Mouse (Mus musculus): ENCODE measurements around the gene Wdr90. TPM values are rescaled to one million over a fixed set of nuclear protein-coding genes. Genes with fewer than 3 reads are reported as not detected.
A peak's percentile ranks its signal among the peaks of the same experiment; 100 is the strongest.

Gene Wdr90
- polyA plus RNA-seq, 1 experiment, result 21.6 TPM

DNA sequence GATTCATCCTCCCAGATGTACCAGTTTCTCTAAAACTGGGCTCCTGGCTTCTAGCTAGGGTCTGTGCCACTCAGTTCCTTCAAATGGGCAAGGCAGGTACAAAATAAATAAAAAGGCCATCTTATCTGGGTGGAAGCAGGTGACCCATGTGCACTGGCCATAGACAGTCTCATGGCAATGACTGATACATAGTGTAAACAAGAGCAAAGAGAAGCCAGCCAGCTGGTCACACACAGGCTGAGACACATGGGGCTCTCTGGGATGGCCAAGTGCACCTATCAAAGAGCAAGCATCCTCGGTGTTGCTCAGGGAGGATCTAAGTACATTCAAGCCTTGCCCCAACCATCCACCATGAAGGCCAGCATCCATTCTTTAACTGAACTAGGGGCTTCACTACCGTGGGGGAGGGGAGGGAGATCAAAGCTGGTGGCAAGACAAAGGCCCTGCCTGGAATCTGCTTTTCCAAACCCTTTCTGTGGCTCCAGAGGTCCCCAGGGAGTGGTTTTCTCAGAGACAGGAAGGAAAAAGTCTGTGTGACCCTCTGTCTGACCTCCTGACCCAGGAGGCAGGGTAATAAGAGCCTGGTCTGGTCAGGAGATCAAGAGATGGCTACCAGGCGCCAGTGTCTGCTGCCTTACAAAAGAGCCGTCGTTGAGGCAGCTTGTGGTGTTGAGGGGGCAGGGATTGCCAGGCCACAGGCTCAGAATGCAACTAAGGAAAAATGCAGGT lies 19.8 kb upstream of the Wdr90 start:
- peak in 1 of 2 experiments; percentile 34 for DNase-seq
- H3K27ac ChIP-seq (ENCODE audit: insufficient read depth, low read length), result peak overlapping the region; percentile 43
- 27% methylated on average over 5 of the region's 5 CpGs for WGBS

DNA sequence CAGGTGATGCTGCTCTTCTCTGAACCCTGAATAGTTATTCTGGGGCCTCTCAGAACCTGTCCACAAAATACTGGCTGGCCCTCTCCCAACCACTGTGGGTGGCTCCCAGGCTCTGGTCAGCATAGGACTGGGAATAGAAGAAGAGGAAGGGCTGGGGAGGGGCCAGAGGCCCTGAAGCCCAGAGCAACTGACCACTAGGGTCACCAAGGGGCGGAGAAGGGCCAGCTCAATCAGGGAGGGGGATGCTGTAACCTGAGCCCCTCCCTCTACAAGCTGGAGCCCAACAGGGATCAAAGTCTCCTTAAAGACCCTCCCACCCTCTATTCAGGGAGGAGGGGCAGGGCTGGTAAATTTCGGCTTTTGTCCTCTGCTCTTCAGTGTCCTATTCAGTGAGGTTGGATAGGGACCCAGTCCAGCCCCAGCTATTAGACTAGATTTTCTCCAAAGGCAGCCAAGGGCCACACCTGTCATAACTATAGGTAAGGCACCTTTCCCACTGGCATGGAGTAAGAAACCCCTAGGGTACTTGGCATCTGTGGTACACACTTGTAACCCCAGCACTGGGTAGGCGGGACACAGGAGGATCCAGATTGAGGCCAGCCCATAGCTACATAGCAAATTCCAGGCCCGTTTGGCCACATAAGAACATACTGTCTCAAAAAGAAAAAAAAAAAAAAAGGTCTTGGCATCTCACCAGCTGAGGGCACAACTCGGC lies 19.1 kb upstream of the Wdr90 start, which contains the start of gene Wfikkn1:
Wfikkn1 (minus strand) TSS at position 663 of the 715 bp plus-strand sequence.
- DNase-seq, result peak in 1 of 2 experiments; percentile 30
- H3K4me1 ChIP-seq (ENCODE audit: control insufficient read depth, insufficient read depth, low read length), result peaks cover 24% of the 10 kb centered on the region
- 30% methylated on average over 5 of the region's 5 CpGs for WGBS
- TF ChIP-seq CTCF (IDR thresholded peaks at IDR 0.05; ENCODE audit: borderline replicate concordance, insufficient read depth, low read depth, low read length) (no peak), POLR2A (IDR thresholded peaks at IDR 0.05; ENCODE audit: borderline replicate concordance, insufficient read depth, low read length) (no peak)
- H3K4me3 ChIP-seq (replicated peaks; ENCODE audit: insufficient read depth, low read depth, low read length), result no peak within 1 kb of the TSS
- no peaks in the 10 kb centered on the region for H3K27me3 ChIP-seq (ENCODE audit: control insufficient read depth, insufficient read depth, low read length)
- peak within 1 kb of the TSS; percentile 43 for H3K27ac ChIP-seq (ENCODE audit: insufficient read depth, low read length)

More for the DNA sequence above, 19.8 kb upstream of the Wdr90 start:
- TF ChIP-seq POLR2A (IDR thresholded peaks at IDR 0.05; ENCODE audit: borderline replicate concordance, insufficient read depth, low read length) (no peak), CTCF (IDR thresholded peaks at IDR 0.05; ENCODE audit: borderline replicate concordance, insufficient read depth, low read depth, low read length) (no peak)
- Histone ChIP-seq H3K4me3 (replicated peaks; ENCODE audit: insufficient read depth, low read depth, low read length) (no peak overlapping the region), H3K27me3 (ENCODE audit: control insufficient read depth, insufficient read depth, low read length) (no peaks in the 10 kb centered on the region), H3K4me1 (ENCODE audit: control insufficient read depth, insufficient read depth, low read length) (peaks cover 24% of the 10 kb centered on the region)

DNA sequence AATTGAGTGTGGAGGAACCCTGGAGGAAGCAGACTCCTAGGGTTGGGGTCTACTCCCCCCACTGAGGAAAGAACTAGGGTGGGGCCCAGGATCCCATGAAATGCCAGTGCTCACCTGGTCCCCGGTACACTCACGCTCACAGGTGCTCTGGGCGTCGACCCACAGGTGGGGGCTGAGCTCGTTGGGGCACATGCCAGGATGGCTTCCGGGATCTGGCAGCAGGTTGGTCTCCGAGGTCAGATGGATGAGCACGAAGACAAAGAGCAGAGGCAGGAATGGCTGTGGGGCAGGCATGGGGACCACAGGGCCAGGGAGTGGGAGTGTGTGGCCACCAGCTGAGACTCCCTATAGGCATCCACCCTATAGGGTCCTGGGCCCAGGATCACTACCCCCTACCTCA lies 18.4 kb upstream of the Wdr90 start:
- Histone ChIP-seq H3K27ac (ENCODE audit: insufficient read depth, low read length) (peak overlapping the region; percentile 43; the same call in 1 of the 2 replicates), H3K4me1 (ENCODE audit: control insufficient read depth, insufficient read depth, low read length) (peaks cover 24% of the 10 kb centered on the region), H3K4me3 (replicated peaks; ENCODE audit: insufficient read depth, low read depth, low read length) (no peak overlapping the region), H3K27me3 (ENCODE audit: control insufficient read depth, insufficient read depth, low read length) (no peaks in the 10 kb centered on the region)
- 17% methylated on average over 8 of the region's 8 CpGs for WGBS
- TF ChIP-seq POLR2A (IDR thresholded peaks at IDR 0.05; ENCODE audit: borderline replicate concordance, insufficient read depth, low read length) (no peak), CTCF (IDR thresholded peaks at IDR 0.05; ENCODE audit: borderline replicate concordance, insufficient read depth, low read depth, low read length) (no peak)
- peak in 1 of 2 experiments; percentile 51 for DNase-seq

DNA sequence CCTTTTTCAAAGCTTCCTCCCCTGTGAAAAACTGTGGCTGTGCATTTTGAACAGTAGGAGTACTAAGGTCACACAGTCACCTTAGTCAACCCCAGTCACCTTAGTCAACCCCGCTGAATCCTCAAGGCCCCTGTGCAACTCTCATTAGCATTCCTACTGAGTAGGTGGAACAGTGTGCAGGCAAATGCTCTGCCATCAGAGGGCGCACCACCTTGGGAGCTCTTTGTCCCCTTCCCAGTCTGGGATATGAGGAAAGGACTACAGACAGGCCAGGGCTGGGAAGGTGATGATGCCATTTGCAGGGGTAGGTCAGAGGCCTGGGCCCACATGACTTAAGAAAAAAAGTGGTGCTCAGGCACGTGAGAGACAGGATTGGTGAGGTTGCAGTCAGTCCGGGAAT lies 18.0 kb upstream of the Wdr90 start:
- Histone ChIP-seq H3K4me1 (ENCODE audit: control insufficient read depth, insufficient read depth, low read length) (peaks cover 28% of the 10 kb centered on the region), H3K27me3 (ENCODE audit: control insufficient read depth, insufficient read depth, low read length) (no peaks in the 10 kb centered on the region), H3K4me3 (replicated peaks; ENCODE audit: insufficient read depth, low read depth, low read length) (no peak overlapping the region), H3K27ac (ENCODE audit: insufficient read depth, low read length) (no peak overlapping the region)
- 42% methylated on average over 4 of the region's 4 CpGs for WGBS
- peak; percentile 43; the same call in 1 of the 2 replicates for TF ChIP-seq CTCF (IDR thresholded peaks at IDR 0.05; ENCODE audit: borderline replicate concordance, insufficient read depth, low read depth, low read length)
- no peak for TF ChIP-seq POLR2A (IDR thresholded peaks at IDR 0.05; ENCODE audit: borderline replicate concordance, insufficient read depth, low read length)
- DNase-seq, result no peak

DNA sequence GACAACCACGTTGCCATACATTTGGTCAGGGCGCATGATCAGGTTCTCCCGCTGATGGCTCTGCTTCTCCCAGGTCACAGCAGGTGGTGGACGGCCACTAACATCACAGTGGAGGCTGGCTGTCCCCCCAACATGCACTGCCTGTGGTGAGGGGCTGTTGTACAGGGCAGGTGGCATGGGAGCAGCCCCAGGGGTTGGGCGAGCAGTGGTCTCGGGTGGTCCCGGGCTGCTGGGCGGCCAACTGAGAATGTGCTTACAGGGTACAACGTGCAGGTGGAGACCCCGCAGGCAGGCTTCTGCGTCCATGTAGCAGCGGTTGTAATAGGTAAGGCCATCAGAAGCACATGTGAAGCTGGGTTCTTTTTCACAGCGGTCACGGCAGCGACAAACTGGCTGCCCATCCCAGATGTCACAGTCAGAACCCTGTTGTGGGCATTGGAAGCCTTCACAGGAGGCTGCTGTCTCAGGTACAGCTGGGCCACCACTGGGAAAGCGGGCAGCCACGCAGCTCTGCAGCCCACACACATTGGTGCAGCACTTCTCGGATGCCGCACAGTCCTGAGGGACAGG lies 17.4 kb upstream of the Wdr90 start:
- 75% methylated on average over 19 of the region's 19 CpGs for WGBS
- Histone ChIP-seq H3K27me3 (ENCODE audit: control insufficient read depth, insufficient read depth, low read length) (no peaks in the 10 kb centered on the region), H3K27ac (ENCODE audit: insufficient read depth, low read length) (no peak overlapping the region), H3K4me3 (replicated peaks; ENCODE audit: insufficient read depth, low read depth, low read length) (no peak overlapping the region), H3K4me1 (ENCODE audit: control insufficient read depth, insufficient read depth, low read length) (peaks cover 28% of the 10 kb centered on the region)
- DNase-seq, result no peak
- TF ChIP-seq POLR2A (IDR thresholded peaks at IDR 0.05; ENCODE audit: borderline replicate concordance, insufficient read depth, low read length), result no peak
- no peak for TF ChIP-seq CTCF (IDR thresholded peaks at IDR 0.05; ENCODE audit: borderline replicate concordance, insufficient read depth, low read depth, low read length)

DNA sequence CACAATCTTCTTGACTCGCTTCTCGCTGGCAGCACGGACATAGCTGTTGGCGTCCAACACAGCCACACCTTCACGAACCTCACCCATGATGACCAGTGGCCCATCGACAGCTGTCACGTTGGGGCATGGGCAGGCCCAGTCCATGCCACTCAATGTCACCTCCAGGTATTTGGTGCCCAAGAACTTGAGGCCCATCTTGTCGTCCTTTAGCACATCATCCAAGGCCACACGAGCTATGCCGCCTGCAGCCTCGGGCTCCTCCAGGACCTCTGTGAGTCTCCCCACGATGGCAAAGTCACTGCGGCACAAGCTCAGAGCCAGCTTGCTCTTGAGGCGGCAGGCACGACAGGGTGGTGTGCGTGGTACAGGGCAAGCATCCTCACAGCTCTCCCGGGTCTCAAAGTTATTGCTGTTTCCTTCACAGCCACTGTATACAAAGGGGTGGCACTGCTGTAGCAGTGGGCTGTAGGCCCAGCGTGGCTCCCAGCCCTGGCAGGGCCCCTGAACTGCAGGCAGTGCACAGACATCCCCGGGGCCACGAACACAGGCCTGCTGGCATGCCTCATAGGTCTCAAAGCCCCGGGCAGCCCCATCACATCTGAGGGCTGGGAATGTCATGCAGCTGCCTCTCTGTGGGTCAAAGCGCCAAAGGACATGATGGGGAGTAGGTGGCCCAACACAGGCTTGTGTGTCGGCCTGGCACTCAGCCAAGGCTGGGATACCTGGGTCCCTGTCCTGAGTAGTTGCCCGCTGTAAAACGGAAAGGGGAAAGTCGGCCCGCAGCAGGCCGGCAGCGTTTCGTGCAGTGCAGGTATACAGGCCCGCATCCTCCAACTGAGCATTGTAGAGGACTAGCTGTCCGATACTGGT lies 16.7 kb upstream of the Wdr90 start:
- Histone ChIP-seq H3K27me3 (ENCODE audit: control insufficient read depth, insufficient read depth, low read length) (no peaks in the 10 kb centered on the region), H3K27ac (ENCODE audit: insufficient read depth, low read length) (no peak overlapping the region), H3K4me1 (ENCODE audit: control insufficient read depth, insufficient read depth, low read length) (peaks cover 28% of the 10 kb centered on the region), H3K4me3 (replicated peaks; ENCODE audit: insufficient read depth, low read depth, low read length) (no peak overlapping the region)
- no peak for TF ChIP-seq CTCF (IDR thresholded peaks at IDR 0.05; ENCODE audit: borderline replicate concordance, insufficient read depth, low read depth, low read length)
- TF ChIP-seq POLR2A (IDR thresholded peaks at IDR 0.05; ENCODE audit: borderline replicate concordance, insufficient read depth, low read length), result 0 out of 2 replicates have a peak, but pooled peaks have one; percentile 12
- WGBS, result 82% methylated on average over 32 of the region's 32 CpGs
- peak in 1 of 2 experiments; percentile 34 for DNase-seq

DNA sequence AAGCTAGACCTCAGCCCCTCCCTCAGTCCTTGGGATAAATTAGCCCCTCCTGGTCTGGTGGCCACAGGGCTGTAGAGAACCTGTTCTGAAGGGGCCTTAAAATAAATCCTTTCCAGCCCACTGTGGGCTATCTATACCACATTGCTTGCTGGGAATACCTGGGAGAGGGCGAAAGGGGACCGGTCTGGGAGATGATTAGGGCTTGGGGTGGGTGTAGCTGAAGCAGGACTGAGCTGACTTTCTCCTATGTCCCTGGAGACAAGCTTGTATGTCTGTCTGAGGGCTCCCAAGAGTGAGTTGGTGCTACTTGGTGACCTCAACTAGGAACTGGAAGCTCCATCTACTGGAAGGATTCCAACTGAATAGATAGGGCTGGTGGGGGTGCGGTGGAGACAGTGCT lies 15.7 kb upstream of the Wdr90 start:
- peaks cover 28% of the 10 kb centered on the region for H3K4me1 ChIP-seq (ENCODE audit: control insufficient read depth, insufficient read depth, low read length)

More for the DNA sequence above, 15.7 kb upstream of the Wdr90 start:
- no peaks in the 10 kb centered on the region for H3K27me3 ChIP-seq (ENCODE audit: control insufficient read depth, insufficient read depth, low read length)
- TF ChIP-seq POLR2A (IDR thresholded peaks at IDR 0.05; ENCODE audit: borderline replicate concordance, insufficient read depth, low read length), result no peak
- no peak for TF ChIP-seq CTCF (IDR thresholded peaks at IDR 0.05; ENCODE audit: borderline replicate concordance, insufficient read depth, low read depth, low read length)
- no peak overlapping the region for H3K27ac ChIP-seq (ENCODE audit: insufficient read depth, low read length)
- WGBS, result 86% methylated on average over 3 of the region's 3 CpGs
- no peak for DNase-seq
- no peak overlapping the region for H3K4me3 ChIP-seq (replicated peaks; ENCODE audit: insufficient read depth, low read depth, low read length)
